Mouse (Mus musculus) layer of hippocampus, adult 11-12 months (tissue): ENCODE measurements at regions not wholly inside any gene's neighbourhood (a gene's known extent, or its start where the extent isn't known, plus 50 kb on each side); places are given as distances from the start of the nearest gene placed in this dataset.

Experiments used
- DNase-seq: peaks from one replicate; pipeline ENCODE4 v3.0.0; 2022; ENCODE audit warnings: low spot score

DNA sequence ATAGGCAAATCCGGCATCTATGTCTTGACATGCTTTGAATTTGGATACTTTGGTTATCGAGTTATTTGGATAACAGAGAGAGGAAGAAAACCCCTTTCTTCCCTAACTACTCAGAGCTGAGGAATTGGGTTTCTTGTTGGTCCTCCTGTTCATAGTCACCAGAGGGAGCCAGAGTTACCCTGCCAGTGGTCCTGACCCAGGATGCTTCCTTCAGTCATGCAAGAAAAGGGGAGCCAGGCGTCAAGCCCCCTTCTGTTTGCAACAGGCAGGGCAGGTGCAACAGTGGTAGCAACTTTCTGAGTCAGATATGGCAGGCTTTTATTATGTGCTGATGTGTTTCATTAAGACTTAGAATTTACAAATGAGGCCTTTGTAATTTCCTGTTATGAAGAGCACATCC lies 101.4 kb upstream of the B430305J03Rik start:
- no peak for DNase-seq

DNA sequence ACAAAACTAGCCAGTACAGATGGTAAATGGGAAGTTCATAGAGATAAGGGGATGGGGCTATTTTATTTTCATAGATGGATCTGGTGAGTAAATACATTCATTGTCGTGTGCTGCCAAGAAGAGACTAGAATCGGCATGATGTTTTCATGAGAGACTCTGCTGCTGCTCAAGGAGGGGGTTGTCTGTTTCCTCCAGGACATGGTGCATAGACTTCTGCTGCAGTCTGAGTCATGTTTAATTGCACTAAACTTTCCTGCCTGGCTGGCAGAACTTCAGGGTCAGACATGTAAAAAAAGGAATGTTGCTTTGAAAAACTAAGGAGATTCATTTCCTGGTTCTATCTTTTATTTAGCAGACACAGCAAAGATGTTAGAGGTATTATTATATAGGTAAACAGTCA lies 100.9 kb upstream of the B430305J03Rik start:
- DNase-seq: no peak

DNA sequence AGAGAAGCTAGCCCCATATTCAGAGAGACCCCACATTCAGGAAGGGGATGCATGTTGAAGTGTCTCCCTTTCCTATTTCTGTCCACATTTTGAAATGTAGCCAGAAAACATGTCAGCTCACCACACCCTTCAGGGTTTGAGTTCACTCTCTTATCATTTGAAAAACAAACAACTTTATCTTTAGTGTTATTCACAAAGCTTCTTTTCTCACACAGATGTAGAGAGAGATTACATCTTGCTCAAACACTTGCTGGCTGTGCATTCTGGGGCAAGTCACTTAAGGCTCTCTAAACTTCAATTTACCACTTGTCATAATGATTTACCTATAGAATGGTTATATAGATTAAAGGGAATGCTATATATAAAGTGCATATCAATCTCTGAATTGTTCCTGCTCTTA lies 94.3 kb upstream of the B430305J03Rik start:
- no peak for DNase-seq

DNA sequence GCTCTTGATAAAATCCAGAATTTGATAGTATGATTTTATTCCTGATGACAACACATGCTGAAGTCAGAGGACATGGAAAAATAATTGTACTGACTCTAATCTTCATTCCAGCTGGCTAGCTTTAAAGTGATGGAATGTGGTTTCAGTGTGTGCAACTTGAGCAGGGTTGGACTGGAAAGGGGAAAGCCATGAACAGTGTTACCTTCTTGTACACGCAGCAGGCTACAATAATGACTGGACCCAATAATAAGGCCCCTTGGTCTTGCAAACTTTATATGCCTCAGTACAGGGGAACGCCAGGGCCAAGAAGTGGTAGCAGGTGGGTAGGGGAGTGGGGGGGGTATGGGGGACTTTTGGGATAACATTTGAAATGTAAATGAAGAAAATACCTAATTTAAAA lies 90.8 kb upstream of the B430305J03Rik start:
- no peak for DNase-seq

DNA sequence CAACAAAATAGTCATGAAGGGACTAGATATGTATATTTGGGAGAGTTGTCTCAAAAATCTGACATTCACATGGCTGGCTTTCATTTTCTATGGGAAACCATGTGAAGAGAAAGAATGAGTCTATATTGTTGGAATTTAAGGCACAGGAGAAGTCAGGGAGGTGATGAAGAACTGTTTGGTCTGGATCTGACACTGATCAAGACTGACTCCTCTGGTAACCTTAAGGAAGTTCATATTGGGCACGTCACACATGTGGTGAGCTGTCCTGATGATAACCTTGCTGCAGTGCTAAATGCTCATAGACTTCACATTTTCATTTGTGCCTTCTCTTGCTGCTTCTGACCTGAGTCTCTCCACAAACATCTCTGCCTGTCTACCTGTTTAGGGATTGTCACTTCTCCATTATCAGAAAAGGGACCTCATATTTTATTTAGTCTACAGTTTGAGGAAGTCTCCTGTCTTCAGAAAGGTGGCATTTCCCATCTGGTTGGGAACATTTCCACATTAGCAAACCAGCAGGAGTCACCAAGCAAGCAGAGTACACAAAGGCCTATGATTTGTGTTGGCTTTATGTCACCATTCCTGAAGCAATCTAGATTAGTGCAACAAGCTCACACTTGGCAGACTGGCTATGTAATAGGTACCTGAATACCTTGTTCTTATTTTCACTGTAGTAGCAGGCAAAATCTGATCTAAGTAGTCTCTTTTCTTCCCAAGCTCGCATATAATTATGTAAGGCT lies 76.4 kb upstream of the B430305J03Rik start:
- DNase-seq: no peak

DNA sequence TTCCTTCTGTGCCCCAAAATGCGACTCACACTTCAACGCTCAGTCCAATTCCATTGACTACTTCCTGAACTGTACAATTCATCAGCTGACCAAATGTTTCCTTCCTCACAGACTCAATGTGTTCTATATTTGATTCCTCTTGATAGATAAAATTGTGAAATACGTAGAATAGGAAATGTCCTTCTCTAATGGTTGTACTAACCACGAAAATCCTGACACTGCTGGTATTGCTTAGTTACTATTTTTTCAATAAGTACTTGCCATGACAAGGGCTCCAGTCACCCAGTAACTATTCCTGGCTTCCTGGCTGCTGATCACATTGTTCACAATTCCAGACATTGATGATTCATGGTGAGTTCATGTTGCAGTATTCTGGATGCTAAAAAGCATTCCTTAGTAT lies 75.7 kb upstream of the B430305J03Rik start:
- DNase-seq: no peak

DNA sequence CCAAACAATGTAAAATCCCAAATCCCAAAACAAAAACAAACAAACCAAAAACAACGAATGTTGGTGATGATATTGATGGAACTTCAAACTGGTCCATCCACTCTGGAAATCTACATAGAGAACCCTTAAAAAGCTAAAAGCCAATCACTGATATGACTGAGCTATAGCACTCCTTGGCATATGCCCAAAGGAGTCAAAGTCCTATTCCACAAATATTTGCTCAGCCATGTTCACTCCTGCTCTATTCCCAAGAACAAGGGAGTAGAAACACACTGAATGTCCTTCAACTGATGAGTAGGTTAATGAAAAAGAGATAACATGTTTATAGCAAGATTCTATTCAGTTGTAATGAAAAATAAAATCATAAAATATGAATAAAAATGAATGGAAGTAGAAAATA lies 63.0 kb upstream of the B430305J03Rik start:
- no peak for DNase-seq

DNA sequence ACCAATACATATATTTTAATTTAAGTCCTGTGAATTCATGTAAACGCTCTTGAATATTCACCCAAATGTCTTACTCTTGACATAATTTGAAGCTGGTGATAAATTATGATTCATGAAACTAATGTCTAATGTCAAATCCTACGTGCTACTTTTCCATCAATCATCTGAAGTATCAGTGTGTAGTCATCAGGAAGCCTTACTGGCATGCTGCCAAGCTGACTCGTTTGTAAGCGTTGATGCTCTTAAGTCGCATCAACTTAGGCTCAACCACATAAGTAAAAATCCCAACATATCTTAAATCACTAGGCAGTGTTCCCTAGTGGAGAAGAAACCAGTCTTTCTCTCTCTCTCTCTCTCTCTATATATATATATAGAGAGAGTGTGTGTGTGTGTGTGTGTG lies 58.2 kb upstream of the B430305J03Rik start:
- no peak for DNase-seq

DNA sequence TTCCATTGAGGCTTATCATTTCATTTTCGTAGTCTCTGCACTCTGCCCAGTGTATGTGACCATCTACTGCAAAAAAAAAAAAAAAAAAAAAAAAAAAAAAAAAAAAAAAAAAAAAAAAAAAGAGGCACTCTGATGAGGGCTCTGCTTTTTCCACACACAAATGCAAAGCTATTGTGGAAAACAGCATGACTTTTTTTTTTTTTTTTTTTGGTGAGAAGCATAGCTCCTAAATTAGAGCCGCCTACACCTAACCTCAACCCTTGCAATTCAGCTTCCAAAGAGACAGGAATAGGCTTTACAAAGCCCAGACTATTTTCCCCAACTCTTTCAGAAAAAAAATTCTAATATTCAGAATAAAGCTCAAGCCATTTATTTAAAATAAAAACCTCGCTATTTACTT lies 54.0 kb upstream of the B430305J03Rik start:
- DNase-seq: no peak

DNA sequence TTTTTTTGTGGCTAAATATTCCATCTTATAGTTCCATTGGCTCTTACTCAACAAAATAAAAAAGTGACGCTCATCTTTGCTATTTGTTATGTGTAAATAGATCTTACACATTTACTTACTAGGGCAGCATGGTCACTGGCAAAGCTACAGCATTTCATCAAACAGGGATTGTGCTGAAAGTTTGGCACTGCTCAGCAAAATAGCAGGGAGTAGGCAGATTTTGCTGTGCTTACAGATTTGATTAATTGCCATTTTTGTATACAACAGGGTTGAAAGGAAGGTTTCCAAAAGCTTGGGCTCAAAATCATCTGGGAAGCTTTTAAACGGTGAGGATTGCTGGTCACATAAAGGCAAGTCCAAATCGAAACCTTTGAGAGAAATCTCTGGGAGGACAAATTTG lies 52.3 kb upstream of the B430305J03Rik start:
- DNase-seq: no peak
